Mouse (Mus musculus) hematopoietic stem cell, adult 5-6 weeks (primary cell): ENCODE data around the gene Parp3. TPM values are rescaled to one million over a fixed set of nuclear protein-coding genes. Genes with fewer than 3 reads are reported as not detected.

Experiments used
- total RNA-seq: library from RNA; stranded (forward); fragments of 172-1452, 232-1000 nt; gene quantifications from 2 replicates; pipeline ENCODE4 v1.2.3, GENCODE M21; 2017

Parp3 gene
- total RNA-seq, 1 experiment from 2014 or later, result 29.7 TPM

Other genes starting within 250 kb of the Parp3 start
- gene Alas1, start 228.3 kb downstream of the Parp3 start, total RNA-seq, result 72.1 and 85.4 TPM in 2 replicates
- 13.9 and 14.8 TPM in 2 replicates for gene Poc1a, start 195.9 kb downstream of the Parp3 start, total RNA-seq
- gene Dusp7, start 108.3 kb downstream of the Parp3 start, total RNA-seq, result 4.9 and 13.1 TPM in 2 replicates
- 1,352 and 1,409 TPM in 2 replicates for gene Rpl29, start 47.5 kb downstream of the Parp3 start, total RNA-seq
- gene Acy1, start 38.6 kb downstream of the Parp3 start, total RNA-seq, result 16.5 and 26.3 TPM in 2 replicates
- gene Abhd14b, start 29.5 kb downstream of the Parp3 start, total RNA-seq, result 19.0 and 20.3 TPM in 2 replicates
- gene Abhd14a, start 29.3 kb downstream of the Parp3 start, total RNA-seq, result 22.5 and 32.4 TPM in 2 replicates
- gene Pcbp4, start 23.7 kb downstream of the Parp3 start, total RNA-seq, result 2.1 and 3.3 TPM in 2 replicates
- gene Gpr62, start 11.0 kb downstream of the Parp3 start, total RNA-seq, result not detected in 2 replicates
- 42.6 and 43.1 TPM in 2 replicates for gene Rrp9, start 986 bp downstream of the Parp3 start, total RNA-seq
- not detected in 2 replicates for gene Iqcf1, start 23.0 kb upstream of the Parp3 start, total RNA-seq
- not detected in 2 replicates for gene Iqcf5, start 37.6 kb upstream of the Parp3 start, total RNA-seq
- not detected in 2 replicates for gene Iqcf3, start 84.7 kb upstream of the Parp3 start, total RNA-seq
- not detected in 2 replicates for gene Iqcf4, start 94.0 kb upstream of the Parp3 start, total RNA-seq
- not detected in 2 replicates for gene Iqcf6, start 149.6 kb upstream of the Parp3 start, total RNA-seq
- gene Grm2, start 179.1 kb upstream of the Parp3 start, total RNA-seq, result not detected in 2 replicates
- gene Tex264, start 209.0 kb upstream of the Parp3 start, total RNA-seq, result 13.9 and 27.9 TPM in 2 replicates